Mouse (Mus musculus): ENCODE data around the gene Arhgap18.

Arhgap18 gene

DNA sequence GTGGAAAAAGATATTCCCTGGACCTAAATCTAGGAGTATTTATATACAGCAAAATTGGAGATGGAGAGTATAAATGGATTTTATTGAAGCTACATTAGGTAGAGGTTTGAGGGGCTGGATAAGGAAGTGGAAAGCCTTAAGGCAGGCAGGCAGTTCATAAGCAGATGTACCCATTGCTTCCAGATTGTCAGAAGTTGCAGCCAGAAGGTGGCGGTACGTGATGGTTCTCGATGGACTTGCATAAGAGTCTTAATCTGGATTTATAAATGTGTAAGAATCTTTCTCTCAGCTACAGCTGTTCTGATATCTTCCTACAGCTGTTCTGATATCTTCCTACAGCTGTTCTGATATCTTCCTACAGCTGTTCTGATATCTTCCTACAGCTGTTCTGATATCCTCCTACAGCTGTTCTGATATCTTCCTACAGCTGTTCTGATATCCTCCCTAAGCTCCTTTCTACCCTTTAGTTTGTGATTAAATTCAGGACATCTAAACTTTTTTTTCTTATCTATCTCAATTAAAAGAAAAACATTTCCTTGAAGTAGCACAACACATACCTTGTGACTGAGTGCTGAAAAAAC, 79.5 kb downstream of the Arhgap18 start:
- no peak for DNase-seq

DNA sequence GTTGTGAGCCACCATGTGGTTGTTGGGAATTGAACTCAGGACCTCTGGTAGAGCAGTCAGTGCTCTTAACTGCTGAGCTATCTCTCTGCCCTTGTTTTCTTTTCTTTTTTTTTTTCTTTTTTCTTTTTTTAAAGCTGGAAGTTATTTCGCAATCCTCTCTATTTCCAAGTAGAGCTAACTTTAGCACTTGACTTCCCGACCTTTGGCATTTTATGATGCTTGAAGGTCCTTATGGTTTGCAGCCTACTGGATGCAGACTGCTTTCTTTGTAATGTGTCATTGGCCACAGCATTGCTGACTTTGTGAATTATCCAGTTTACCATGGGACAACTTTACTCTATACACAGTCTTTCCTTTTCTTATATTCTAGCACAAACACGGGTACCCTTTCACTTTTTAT, 80.2 kb downstream of the Arhgap18 start:
- DNase-seq, result no peak

DNA sequence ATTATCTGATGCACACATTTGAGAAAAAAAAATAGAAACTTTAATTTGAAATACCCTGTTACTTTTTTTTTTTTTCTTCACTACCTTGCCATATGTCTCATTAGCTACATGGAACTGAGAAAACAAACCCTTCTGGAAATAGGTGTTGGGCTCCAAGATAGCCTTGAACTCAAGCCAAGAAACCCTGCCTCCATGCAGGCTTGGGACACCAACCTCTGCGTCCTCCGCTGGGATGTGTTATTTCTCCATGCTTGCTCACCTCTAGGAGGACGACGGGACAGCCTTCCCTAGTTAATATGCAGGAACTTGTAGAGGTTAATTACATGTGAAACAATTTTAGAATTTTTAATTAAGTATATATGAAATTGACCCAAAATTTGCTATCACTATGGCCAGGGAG, 96.1 kb downstream of the Arhgap18 start:
- no peak for DNase-seq

DNA sequence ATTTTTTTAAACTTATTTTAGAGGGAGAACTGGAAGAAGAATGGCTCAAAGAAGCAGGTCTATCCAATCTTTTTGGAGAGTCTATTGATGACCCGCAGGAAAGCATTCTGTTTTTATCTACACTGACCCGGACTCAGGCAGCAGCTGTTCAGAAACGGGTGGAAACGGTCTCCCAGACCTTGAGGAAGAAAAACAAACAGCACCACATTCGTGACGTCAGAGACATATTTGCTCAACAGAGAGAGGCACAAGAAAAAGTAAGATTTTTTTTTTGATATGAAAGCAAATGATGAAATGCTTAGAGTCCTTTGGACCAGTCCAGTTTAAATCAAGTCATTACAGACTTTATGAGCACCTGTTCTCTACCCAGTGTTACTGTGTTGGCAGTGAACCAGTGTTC, 96.6 kb downstream of the Arhgap18 start:
- DNase-seq, result no peak

DNA sequence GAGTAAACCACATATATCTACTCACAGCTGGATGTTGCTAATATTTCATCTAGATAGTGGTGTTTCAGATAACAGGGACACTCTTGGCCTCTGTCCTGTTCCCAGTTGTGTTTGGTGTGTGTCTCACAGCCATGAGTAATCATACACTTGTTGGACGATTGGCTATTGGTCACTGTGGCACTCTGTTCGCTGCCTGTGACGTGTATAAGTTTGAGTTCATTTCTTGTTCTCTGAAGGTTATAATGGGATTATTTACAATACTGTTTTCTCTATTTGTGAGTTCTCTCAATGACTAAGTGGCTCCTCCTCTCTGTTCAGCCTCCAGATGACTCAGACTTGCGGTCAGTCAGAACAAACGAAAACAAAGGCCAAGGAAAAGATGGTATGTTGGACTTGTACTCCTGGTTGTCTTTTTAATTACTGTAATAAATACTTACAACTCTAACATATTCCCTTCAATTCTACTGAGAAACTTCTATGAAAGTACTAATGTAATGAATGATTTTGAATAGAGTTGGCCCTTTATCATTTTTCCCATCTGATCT, 101.4 kb downstream of the Arhgap18 start:
- DNase-seq, result no peak

DNA sequence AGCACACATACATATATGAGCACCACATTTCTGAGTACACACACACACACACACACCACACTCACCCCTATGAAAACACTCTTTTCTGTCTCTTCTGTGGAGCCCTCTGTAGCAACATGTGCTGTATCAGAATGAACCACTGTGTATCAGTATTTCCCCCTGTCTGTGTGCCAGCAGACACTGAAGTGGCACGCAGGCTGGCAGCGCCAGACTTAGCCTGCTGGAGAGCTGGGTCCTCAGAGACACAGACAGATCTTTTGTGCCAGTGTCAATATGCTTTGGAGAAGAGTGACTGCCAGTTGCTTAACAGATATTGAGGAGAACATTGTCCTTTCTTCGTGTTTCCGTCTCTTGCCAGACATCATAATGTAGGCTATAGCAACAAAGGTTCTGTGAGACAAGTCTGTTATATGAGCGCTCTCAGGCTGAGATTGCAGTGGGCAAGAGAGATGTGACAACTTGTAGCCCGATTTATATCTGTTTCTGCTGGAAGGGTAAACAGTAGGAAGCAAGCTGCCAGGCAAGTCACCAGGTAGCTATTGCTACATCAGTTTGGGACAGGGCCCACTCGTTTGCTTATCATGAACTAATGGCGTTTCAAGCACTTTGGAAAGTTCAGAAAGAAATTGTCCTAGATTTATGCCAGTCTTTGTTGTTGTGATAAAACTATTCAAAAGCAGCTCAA, 102.8 kb downstream of the Arhgap18 start:
- DNase-seq, result no peak

DNA sequence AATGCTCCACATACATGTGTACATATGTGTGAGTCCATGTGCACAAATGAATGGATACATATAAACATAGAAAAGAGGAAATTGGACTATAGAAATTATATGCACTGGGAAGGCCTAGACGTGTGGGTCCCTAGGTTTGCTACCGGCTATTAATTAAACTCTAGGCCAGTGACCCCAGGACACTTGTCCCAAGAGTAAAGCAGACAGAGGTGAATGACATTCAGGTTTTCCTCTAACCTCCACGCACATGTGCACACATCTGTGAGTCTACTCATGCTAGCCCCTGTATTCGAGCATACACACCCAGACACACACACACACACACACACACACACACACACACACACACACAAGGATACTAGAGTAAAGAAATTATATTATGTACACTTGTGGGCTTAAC, 104.4 kb downstream of the Arhgap18 start:
- no peak for DNase-seq

DNA sequence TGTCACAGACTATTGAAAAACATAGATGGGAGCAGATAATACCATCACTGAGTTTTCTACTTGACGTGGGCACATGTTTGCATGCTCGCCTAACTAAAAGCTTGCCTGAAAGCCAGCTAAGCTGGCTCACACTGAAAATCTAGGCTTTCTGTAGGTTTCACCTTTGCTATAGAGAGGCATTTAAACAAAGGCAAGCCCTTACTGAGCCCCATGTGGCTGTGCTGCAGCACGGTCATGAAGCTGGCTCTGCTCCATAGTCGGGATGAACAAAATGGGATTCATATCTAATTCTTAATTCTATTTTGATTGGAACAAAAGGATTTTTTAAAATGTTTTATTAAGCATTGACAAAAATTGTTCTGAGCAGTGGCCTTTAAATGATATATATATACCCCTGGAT, 105.3 kb downstream of the Arhgap18 start:
- DNase-seq, result no peak

DNA sequence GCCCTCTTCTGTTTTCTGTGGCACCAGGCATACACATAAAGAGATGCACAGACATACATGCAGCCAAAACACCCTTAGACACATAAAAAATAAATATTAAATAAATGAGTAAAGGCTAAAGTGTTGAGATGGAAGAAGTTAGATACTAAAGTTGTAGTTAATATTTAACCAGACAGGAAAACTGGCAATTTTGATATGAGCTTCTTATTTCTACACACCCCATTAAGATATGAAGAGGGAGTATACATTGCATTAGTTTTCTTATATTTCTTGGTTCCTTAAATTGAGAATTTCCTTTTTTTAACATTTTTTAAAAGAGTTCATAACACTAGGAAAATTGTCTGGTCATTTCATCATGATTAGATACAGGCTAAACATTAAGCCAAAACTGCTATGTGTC, 108.0 kb downstream of the Arhgap18 start:
- DNase-seq, result no peak

DNA sequence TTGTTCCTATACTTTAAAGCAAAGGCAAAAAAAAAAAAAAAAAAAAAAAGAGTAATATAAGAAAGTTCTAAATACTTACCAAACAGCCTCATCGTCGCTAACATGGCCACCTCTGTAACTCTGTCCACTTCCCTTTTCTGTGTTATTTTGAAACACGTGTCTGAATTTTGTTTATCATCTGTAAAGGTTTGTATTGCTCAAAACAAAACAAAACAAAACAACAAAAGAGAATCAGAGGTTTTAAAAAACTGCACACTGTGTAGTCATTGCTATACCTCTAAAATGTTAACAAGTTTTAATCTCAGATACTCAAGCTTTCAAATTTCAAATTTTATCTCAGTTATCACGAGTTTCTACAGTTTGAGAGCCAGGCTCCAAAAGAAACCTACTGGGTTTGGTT, 109.0 kb downstream of the Arhgap18 start:
- no peak for DNase-seq

DNA sequence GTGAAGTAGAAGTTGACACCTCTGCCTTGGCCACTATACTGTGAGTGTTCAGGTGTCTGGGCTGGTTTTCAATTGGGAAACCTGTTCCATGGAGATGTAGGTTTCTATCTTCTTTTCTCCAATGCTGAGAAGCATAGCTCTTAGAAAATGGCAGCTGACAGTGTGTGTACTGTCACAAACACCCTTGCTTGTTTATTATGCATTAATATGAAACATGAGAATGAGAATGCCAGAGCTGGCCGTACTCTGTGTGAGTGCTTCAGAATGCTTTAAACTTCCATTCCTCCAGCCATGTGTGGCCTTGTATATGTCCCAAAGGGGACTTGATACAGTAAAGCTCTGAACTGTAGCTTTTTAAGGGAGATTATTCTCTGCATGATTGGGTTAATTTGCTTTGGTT, 110.8 kb downstream of the Arhgap18 start:
- no peak for DNase-seq

DNA sequence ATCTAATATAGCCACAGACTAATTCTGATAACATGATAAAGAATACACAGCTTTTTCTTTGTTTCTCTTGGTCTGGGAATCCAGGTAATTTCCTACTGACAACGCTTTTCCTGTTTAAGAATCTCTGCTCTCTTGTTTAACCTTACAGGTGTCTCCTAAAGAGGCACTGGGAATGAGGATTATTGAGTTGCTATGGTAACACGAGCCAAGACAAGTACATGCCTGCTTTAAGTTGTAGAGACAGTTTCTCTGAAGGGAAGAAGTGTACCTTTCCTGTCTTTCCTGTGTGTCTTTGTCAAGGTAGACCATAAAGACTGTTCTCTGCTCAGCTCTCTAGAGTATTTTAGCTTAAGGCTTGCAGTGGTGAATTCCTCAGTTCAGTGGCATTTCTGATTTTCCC, 117.6 kb downstream of the Arhgap18 start:
- DNase-seq, result no peak

DNA sequence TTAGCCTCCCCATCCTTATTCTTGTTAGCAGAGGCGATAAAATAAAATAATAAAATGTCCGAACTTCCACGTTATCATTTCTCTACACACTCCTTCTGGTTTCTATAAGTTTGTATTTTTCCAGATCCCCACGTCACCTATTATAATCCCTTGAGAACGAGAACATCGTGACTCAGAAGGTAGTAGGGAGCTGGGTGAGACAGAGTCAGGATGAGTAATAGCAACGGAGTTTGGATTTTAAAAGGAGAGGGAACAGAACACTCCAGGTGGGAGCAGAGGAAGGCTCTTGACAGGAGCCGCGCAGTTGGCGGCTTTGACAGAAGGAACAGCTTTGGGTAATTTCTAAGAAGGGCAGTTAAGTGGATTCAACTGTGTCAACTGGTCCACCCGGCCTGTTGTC, 124.1 kb downstream of the Arhgap18 start:
- no peak for DNase-seq

DNA sequence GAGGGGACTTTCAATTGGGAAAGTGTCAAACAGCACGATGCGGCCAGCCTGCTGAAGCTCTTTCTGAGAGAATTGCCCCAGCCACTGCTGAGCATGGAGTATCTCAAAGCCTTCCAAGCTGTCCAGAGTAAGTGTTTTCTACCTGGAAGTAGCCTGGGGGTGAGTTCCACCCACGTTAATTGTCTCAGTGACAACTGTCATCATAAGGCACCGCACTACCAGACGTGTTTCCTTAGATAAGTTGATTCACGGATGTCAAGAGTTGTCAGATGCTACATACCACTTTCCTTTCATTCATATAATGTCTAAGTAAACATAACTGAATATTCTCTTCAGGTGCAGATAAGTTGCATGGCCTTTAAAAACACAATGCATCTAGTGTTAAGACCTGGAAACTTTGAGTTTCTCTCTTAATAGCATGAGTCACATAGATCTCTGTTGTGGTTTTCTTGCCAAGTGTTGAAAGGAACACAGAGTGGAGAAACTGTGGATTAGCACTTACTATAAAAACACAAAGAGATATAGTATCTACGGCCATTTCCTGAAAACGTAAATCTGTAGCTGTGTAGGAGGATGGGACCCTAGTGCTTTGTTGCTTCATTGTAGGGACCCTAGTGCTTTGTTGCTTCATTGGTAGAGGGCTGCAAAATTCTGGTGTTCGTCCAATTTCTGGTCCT, 125.8 kb downstream of the Arhgap18 start:
- DNase-seq, result no peak

DNA sequence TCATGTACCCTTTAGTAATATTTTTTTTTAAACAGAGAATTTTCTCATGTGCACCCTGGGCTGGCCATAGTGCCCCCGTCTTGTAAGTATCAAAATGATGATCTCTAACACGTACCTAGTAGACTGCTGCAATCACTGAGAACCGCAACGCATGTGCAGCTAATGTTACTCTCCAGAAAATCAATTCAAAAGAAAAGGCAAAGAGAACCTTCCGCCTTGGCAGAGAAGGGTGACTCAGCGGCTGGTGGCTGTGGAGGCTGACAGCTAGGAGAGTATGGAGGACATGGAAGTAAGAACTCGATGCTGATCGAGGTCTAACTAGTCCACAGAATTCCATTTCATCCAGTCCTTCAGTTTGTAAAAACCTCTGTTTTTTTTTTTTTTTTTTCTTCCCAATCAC, 131.7 kb downstream of the Arhgap18 start:
- no peak for DNase-seq

DNA sequence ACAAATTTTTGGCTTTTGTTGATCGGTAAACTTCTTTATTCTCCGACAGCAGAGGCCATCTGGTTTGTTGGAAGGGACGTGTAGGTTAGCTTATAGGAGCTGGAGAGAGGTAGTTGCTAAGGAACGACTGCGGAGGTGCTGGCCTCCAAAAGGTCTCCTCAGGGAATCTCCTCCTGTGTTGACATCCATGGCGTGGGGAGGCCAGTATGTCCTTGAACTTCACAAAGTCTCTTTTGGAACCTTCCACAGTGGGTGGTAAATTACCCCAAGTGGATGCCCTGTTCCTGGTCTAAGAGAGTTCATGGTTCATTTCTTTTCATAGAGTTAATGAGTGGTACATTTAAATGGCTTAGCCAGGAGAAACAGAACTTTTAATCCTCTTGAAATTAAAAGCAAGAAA, 136.0 kb downstream of the Arhgap18 start:
- peak; percentile 38 for DNase-seq

DNA sequence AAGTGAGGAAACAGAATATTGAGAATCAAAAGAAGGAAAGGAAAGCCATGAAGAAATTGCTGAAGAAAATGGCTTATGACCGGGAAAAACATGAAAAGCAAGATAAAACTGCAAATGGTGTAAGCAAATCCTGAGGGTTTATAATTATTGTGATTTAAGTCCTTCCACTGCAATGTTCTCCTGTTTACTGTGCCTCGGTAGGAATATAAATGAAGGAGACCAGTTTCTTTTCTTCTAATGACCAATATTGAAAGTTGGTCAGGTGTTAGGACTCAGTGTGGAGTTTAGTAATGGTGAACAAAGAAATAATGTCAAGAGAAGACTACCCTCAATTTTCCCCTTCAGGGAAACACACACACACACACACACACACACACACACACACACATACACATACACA, 136.5 kb downstream of the Arhgap18 start:
- no peak for DNase-seq

DNA sequence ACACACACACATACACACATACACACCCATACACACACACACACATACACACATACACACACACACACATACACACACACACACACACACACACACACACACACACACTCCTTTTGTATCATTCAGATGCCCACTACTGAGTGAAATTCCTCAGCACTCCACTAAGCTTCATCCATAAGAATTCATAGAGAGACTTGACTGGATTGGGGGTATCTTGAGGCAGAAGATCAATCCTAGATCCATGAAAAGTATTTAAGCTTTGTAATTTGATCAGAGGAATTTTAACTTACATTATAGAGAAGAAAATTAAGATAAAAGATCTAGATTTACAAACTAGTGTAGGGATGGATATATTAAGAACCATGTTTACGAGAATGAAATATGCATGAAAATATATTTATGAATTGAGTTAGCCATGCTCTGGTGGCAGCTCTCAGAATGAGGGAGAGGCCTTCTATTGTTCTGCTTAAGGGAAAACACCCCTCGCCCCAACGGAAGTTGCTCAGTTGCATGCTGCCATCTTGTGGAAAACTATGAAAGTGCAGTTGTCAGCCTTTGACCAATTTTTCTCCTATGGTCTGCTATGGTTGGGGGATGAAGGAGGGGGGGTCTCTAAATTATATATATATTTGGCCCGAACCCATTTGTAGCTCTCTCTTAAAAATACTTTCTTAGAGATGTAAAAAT, 137.2 kb downstream of the Arhgap18 start:
- peak; percentile 85 for DNase-seq

DNA sequence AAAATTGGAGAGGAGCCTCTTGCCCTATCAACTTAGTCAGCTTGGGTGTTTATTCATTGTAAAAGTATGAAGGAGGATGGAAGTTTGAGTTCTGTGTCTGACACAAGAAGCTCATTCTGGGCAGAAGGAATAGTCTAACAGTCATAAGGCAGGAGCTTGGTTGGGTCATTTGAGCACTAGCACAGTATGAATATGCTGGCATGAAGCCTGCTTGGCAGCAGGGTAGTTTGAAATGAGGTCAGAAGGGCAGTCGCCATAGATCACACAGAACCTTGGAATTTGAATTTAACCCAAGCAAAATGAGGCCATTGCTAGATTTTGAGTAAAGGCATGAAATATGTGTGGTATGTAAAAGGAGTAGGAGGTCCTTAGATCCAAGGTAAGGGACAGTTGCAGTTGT, 139.9 kb downstream of the Arhgap18 start:
- DNase-seq, result no peak

DNA sequence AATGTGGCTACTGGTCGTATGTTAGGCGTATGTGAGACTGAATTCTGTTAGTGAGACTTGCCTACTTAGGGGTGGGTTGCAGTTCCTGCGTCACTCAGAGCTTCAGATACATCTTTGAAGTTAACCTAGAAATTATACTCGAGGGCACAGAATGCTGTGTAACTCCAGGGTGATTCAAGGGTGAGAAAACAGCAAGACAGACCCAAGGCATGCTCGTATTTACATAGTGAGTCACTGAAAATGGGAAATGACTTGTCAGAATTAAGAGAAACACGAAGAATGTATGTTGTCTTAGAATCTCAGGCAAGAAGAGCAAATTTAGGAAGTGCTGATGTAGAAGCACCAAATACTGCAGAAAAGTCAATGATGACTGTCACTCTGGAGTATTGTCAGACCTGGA, 142.5 kb downstream of the Arhgap18 start:
- no peak for DNase-seq

DNA sequence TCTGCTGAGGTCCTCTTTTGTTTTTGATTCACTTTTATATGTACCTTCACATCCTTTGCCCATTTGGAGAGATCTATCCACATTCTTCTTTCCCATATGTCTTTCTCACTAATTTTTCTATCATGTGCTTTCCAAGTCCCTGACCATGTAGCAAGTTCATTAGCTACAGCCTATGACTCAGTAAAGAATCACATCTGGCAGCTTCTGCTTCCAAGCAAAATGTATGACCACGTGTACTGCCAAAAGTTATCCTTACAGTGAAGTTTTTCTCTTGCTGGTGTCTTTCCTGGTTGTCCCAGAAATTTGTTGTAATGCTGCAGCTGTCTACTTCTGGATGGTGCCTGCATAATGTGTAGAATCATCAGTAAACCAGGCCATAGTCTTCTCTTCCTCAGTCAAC, 147.2 kb downstream of the Arhgap18 start:
- DNase-seq, result no peak

DNA sequence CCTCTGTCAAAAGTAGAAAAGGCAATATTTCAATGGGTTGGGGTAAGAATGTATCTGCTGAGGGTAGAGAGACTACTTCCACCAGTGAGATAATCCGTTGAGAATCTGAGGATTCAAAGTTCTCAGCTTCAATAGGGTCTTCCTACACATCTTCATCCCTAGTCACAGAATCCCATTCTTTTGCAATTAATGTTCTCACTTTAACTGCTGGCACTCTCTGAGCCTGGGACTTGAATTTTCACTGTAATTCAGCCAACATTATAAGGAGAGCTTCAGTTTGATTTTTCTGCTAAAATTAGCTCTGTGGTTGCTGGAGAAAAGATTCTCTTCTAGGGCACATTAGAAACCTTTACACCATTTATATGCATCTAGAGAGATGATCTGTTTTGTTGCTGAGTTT, 150.6 kb downstream of the Arhgap18 start:
- DNase-seq, result no peak

DNA sequence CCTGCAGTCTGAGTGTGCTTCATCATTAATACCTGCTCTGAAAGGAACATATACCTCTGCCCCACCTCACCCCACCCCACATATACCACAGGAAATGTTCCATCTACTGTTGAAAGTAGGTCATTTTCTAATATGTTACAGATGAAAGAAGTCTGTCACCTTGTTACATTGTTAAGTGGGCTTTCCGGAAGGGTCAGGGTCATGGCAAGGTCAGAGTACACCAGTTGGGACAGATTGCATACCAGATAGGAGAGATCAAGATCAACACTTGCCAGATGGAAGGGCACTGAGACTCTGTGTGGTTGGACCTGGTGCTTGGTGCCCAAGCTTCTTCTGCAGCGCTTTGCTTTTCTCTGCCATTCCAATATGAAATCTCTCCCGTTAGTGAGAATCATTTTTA, 158.0 kb downstream of the Arhgap18 start:
- no peak for DNase-seq
